Mouse (Mus musculus): ENCODE measurements around the gene Ccdc155. TPM values are rescaled to one million over a fixed set of nuclear protein-coding genes. Genes with fewer than 3 reads are reported as not detected.

Ccdc155 gene
- polyA plus RNA-seq, 1 experiment from 2014 or later = 0.62 TPM

DNA sequence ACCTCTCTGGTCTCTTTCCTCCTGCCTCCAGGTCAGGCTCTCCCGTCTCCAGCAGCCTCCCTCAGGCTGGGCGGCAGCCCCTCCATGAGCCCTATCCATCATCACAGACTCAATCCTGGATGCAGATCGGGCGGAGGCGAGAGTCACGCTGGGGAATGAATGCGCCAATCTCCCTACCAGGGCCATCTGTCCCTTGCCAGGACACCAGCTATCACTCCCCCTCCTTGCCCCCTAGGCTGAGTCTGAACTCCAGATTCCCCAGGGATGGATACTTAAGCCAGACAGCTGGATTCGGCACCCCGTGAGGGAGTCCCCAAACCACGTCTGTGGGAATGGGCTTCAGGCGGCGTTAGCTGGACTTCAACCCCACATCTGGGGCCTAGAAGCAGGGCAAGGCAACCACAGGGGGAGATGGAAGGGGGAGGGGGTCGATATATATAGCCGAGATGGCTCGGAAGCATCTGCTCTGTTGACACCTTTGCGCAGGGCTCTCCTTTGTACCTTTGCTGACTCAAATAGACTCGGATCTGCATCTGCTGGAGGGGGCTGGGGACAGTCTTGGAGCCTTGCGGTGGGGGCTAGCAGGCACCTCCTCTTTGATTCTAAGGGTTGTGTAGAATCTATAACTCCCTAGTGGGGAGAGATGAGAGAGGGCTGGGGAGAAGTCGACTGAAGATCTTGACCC is 36.8 kb downstream of the Ccdc155 start:
- Histone ChIP-seq H3K27ac (replicated peaks) (no peak overlapping the region), H3K36me3 (replicated peaks) (no peaks in the 10 kb centered on the region), H3K4me1 (peaks cover 14% of the 10 kb centered on the region), H3K27me3 (replicated peaks; ENCODE audit: low read depth, poor library complexity, severe bottlenecking) (peaks cover 100% of the 10 kb centered on the region), H3K9me3 (peaks cover 35% of the 10 kb centered on the region), H3K4me3 (peak overlapping the region; percentile 25; the same call in 1 of the 2 replicates)
- 3% methylated on average over 19 of the region's 19 CpGs for WGBS
- peak; percentile 28 for DNase-seq (ENCODE audit: low spot score)

DNA sequence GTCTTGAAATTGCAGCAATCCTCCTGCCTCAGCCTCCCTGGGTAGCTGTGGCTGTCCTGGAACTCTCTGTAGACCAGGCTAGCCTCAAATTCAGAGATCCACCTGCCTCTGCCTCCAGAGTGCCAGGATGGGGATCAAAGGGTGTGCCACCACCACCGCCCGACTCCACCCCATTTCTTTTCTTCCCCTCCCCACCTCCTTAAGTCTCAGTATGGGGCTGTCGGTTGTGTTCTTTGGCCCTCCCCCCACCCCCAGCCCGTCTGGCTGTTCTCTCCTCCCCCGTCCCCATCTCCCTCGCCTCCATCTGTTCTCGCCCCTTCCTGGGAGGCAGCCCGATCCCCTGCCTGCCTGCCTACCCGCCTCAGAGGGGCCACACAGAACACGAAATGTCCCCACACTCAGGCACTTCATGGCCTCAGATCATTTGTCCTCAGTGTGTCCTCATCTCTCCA is 37.7 kb downstream of the Ccdc155 start:
- H3K27me3 ChIP-seq (replicated peaks; ENCODE audit: low read depth, poor library complexity, severe bottlenecking) = peaks cover 98% of the 10 kb centered on the region
- WGBS = 27% methylated on average over 10 of the region's 10 CpGs
- H3K9me3 ChIP-seq = peaks cover 30% of the 10 kb centered on the region
- DNase-seq (ENCODE audit: low spot score) = no peak
- H3K4me1 ChIP-seq = peaks cover 21% of the 10 kb centered on the region
- H3K4me3 ChIP-seq = no peak overlapping the region
- H3K36me3 ChIP-seq (replicated peaks) = no peaks in the 10 kb centered on the region
- H3K27ac ChIP-seq (replicated peaks) = no peak overlapping the region

DNA sequence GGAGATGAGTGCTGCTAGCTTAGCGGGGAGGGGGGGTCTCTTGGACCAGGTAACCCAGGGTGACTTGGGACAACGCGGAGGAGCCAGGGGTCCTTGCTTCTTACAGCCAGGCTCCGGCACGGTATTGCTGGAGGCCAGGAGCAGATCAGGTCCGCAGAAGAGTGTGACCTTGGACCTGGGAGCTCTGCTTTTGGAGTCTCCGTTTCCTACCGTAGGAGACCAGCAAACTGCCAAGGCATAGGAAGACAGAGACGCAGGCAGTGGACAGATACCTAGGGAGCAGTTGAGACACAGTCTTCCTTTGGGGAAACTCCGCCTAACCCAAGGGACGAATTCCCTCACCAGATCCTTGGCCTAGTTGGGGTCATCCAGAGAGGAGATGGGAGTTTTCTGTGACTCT is 39.0 kb downstream of the Ccdc155 start:
- WGBS = 44% methylated on average over 11 of the region's 11 CpGs
- Histone ChIP-seq H3K36me3 (replicated peaks) (peaks cover 5% of the 10 kb centered on the region), H3K27ac (replicated peaks) (no peak overlapping the region), H3K4me1 (peaks cover 26% of the 10 kb centered on the region), H3K27me3 (replicated peaks; ENCODE audit: low read depth, poor library complexity, severe bottlenecking) (peaks cover 86% of the 10 kb centered on the region), H3K4me3 (no peak overlapping the region), H3K9me3 (peaks cover 21% of the 10 kb centered on the region)
- DNase-seq (ENCODE audit: low spot score) = no peak

DNA sequence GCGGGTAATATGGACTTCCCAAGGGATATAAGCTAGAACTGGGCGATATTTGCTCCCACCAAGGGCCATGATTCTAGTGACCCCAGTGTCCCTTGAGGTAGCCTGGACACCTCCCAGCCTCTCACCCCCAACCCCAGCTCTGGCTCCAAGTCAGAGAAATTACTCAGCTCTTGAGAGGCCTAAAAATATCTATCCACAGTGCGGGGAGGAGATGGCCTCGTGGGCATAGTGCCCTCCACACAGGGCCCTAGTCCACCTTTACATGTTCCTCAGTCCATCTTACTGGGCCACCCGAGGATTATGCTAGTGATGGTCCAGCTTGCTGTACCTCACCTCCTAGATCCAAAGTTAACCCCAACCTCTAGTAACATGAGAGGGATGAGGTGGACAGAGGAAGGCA is 39.9 kb downstream of the Ccdc155 start:
- no peak overlapping the region for H3K4me3 ChIP-seq

DNA sequence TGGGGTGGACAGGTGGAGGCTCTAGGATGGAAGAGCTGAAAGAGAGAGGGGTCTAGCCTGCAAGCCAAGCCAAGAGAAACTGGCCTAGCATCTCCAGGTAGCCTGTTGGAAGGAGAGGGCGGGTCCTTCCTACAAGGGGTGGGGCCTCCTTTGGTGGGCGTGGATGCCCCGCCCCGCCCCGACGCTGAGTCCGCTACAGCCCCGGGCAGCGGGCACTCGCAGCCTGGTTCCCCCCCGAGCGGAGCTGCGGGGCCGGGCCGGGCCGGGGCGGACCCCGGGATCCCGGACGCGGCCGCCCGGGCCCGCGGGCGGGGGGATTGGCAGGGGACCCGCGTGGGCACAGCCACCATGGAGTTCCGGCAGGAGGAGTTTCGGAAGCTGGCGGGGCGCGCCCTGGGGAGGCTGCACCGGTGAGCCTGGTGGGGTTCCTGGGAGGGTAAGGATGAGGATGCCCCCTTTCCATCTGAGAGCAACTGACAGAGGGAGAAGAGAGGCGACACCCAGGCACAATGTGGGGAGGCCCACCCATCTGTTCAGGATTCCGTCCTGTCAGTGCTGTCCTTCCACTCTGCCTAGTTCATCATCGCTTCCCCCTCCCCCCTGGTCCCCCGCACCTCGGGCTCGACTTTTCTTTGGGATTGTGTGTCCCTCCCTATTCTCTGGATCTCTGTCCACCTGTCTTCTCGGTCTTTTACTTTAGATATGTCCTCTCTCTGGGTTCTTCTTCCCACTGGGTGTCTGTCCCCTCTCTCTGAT is 40.8 kb downstream of the Ccdc155 start, which contains the start of gene Slc17a7:
Gene Slc17a7 (plus strand): TSS at position 215 of the 756 bp plus-strand sequence.
- H3K27me3 ChIP-seq (replicated peaks; ENCODE audit: low read depth, poor library complexity, severe bottlenecking) = peaks cover 68% of the 10 kb centered on the region
- H3K4me1 ChIP-seq = peaks cover 26% of the 10 kb centered on the region
- peaks cover 23% of the 10 kb centered on the region for H3K36me3 ChIP-seq (replicated peaks)
- no peak within 1 kb of the TSS for H3K27ac ChIP-seq (replicated peaks)
- 2% methylated on average over 41 of the region's 41 CpGs for WGBS
- peaks cover 3% of the 10 kb centered on the region for H3K9me3 ChIP-seq
- peak within 1 kb of the TSS; percentile 57 for H3K4me3 ChIP-seq
- DNase-seq (ENCODE audit: low spot score) = peak; percentile 60

More for the DNA sequence above, 39.9 kb downstream of the Ccdc155 start:
- peaks cover 12% of the 10 kb centered on the region for H3K9me3 ChIP-seq
- WGBS = 73% methylated on average over 5 of the region's 5 CpGs
- peaks cover 26% of the 10 kb centered on the region for H3K4me1 ChIP-seq
- H3K27ac ChIP-seq (replicated peaks) = no peak overlapping the region
- peaks cover 14% of the 10 kb centered on the region for H3K36me3 ChIP-seq (replicated peaks)
- H3K27me3 ChIP-seq (replicated peaks; ENCODE audit: low read depth, poor library complexity, severe bottlenecking) = peaks cover 77% of the 10 kb centered on the region
- no peak for DNase-seq (ENCODE audit: low spot score)

DNA sequence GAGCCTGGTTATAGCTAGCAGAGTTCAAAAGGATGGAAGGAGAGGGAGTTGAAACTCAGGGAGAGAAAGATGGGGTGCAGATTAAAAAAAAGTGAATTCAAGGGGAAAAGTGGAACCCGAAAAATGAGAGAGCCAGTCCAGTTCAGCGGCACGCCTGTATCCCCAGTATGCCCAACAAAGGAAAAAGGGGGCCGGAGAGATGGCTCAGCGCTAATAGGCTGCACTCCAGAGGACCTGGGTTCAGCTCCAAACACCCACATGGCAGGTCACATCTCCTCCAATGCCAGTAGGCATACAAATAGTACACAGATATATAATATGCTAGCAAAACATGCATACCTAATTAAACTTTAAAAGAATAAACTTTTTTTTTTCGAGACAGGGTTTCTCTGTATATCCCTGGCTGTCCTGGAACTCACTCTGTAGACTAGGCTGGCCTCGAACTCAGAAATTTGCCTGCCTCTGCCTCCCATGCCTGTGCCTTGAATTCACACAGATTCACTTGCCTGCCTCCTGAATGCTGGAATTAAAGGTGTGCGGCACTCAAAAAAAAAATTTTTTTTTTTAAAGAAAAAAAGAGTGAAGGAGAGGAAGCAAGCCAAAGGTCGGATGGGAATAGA is 41.6 kb downstream of the Ccdc155 start:
- Histone ChIP-seq H3K9me3 (no peaks in the 10 kb centered on the region), H3K4me3 (peak overlapping the region; percentile 57; the same call in 1 of the 2 replicates), H3K4me1 (peaks cover 22% of the 10 kb centered on the region), H3K27me3 (replicated peaks; ENCODE audit: low read depth, poor library complexity, severe bottlenecking) (peaks cover 60% of the 10 kb centered on the region), H3K36me3 (replicated peaks) (peaks cover 31% of the 10 kb centered on the region), H3K27ac (replicated peaks) (no peak overlapping the region)
- 77% methylated on average over 9 of the region's 9 CpGs for WGBS
- DNase-seq (ENCODE audit: low spot score) = no peak

DNA sequence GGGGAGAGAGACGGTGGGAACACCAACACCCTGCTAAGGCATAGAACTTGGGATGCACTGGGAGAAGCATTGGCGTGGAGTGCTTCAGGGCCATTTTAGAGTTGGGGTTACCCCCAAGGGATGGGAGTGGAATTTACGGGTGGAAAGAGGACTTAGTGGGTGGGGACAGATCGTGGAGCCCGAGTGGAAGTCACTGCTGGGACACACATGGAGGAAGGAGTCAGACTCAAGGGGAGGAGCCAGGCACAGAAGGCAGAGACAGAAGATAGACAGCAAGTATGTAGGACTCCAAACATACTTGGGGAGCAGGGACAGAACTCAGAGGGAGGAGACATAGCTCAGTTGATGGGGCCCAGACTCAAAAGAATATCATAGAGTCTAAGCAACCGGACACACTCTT is 42.1 kb downstream of the Ccdc155 start:
- no peak for DNase-seq (ENCODE audit: low spot score)
- H3K9me3 ChIP-seq = no peaks in the 10 kb centered on the region
- 29% methylated on average over 6 of the region's 6 CpGs for WGBS
- peak overlapping the region; percentile 42 for H3K27ac ChIP-seq (replicated peaks)
- peaks cover 54% of the 10 kb centered on the region for H3K27me3 ChIP-seq (replicated peaks; ENCODE audit: low read depth, poor library complexity, severe bottlenecking)
- H3K4me1 ChIP-seq = peaks cover 17% of the 10 kb centered on the region
- peak overlapping the region; percentile 51 for H3K4me3 ChIP-seq
- H3K36me3 ChIP-seq (replicated peaks) = peaks cover 37% of the 10 kb centered on the region

DNA sequence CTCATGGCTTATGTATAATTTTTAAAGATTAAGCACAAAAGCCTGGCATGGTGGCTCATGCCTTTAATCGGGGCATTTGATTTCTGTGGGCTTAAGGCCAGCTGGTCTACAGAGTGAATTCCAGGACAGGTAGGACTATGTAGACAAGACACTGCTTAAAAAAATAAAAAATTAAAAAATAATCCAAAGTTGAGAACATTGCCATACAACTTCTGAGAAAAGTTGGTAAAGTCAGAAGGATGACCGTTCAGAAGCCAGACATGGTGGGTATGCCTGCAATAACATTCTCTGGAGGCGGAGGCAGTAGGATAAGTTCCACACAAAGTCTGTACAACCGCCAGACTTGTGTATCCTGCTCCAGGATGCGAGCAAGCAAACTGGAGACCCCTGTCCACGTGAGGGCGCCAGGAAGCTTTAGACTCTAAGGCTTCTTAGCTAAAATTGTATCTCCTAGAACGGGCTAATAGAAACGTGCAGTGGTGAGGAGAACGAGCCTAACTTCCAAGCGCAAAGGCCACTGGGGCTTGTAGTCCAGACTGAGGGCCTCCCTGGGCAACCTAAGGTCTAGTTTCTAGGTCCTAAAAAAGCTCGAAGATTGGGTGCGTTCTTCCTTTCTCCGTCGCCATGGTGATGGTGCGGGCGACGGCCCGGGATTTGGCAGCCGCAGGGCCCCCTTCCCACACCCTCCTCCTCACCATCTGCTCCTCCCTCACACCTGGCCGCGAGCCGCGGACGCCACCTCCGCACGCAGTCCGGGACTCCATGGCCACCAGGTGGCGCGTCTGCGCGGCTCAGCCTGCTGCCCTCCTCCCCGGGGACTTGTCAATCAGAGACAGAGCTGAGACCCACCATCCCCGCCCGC is 42.8 kb downstream of the Ccdc155 start:
- no peaks in the 10 kb centered on the region for H3K9me3 ChIP-seq
- H3K27me3 ChIP-seq (replicated peaks; ENCODE audit: low read depth, poor library complexity, severe bottlenecking) = peaks cover 47% of the 10 kb centered on the region
- H3K4me1 ChIP-seq = peaks cover 17% of the 10 kb centered on the region
- H3K4me3 ChIP-seq = peak overlapping the region; percentile 51
- H3K27ac ChIP-seq (replicated peaks) = peak overlapping the region; percentile 42
- WGBS = 5% methylated on average over 35 of the region's 35 CpGs
- peaks cover 42% of the 10 kb centered on the region for H3K36me3 ChIP-seq (replicated peaks)
- peak; percentile 92 for DNase-seq (ENCODE audit: low spot score)

DNA sequence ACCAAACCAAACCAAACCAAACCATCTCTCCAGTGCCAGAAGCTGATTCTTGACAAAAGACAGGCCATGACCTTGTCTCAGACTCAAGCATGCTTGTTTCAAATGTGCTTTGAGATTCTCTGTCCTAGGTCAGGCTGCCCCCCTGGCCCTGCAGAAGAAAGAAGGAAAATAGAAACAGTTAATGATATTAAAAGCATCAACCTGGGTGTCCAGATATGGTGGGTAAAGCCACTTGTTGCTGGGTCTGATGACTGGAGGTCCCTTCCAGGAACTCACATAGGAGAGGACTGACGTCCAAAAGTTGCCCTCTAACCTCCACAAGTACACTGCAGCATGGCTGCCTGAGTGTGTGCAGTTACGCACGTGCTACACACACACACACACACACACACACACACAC is 43.8 kb downstream of the Ccdc155 start:
- 91% methylated on average over 3 of the region's 3 CpGs for WGBS
- Histone ChIP-seq H3K27me3 (replicated peaks; ENCODE audit: low read depth, poor library complexity, severe bottlenecking) (peaks cover 37% of the 10 kb centered on the region), H3K4me3 (no peak overlapping the region), H3K27ac (replicated peaks) (no peak overlapping the region), H3K36me3 (replicated peaks) (peaks cover 50% of the 10 kb centered on the region), H3K9me3 (no peaks in the 10 kb centered on the region), H3K4me1 (peaks cover 17% of the 10 kb centered on the region)
- DNase-seq (ENCODE audit: low spot score) = no peak

DNA sequence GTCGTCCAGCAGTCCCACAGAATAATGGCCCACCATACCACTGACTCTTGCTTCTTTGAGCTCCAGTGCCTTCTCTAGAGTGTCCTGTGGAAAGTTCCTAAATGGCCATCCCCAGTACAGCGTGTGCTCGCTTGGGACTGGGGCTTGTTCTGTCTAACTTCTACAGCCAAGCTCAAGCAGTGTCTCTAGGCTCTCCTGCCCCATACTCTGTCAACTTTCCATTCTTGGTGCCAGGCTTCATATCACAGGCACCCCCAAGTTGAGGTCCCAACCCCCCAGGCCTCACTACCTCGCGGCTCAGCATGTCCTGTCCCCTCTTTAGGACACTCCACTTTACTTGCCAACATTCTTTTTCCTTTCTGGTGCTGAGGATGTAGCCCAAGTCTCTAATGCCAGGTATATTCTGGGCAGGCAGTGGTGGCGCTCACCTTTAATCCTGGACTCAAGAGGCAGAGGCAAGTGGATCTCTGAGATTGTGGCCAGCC is 44.3 kb downstream of the Ccdc155 start:
- H3K4me3 ChIP-seq = no peak overlapping the region
- H3K9me3 ChIP-seq = no peaks in the 10 kb centered on the region
- DNase-seq (ENCODE audit: low spot score) = no peak
- 90% methylated on average over 6 of the region's 6 CpGs for WGBS
- H3K4me1 ChIP-seq = peaks cover 17% of the 10 kb centered on the region
- peaks cover 50% of the 10 kb centered on the region for H3K36me3 ChIP-seq (replicated peaks)
- H3K27me3 ChIP-seq (replicated peaks; ENCODE audit: low read depth, poor library complexity, severe bottlenecking) = peaks cover 32% of the 10 kb centered on the region
- no peak overlapping the region for H3K27ac ChIP-seq (replicated peaks)

DNA sequence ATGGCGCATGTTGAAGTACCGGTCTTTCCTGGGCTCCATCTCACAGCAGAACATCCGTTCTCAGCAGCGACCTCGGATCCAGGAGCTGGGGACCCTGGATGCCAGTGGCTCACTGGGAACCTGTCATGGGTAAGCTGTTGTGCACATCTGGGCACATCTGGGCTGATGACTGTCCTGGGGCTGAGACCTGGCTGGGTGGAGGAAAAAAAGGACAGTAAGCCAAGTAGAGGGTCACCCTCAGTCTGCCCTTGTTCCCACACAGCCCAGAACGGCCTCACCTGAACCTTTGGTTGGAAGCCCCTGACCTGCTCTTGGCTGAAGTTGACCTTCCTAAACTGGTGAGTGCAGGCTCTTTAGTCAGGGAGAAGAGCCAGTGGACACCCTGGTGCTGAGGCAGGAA is 45.7 kb downstream of the Ccdc155 start:
- WGBS = 92% methylated on average over 6 of the region's 6 CpGs
- Histone ChIP-seq H3K27me3 (replicated peaks; ENCODE audit: low read depth, poor library complexity, severe bottlenecking) (peaks cover 18% of the 10 kb centered on the region), H3K27ac (replicated peaks) (no peak overlapping the region), H3K36me3 (replicated peaks) (peaks cover 50% of the 10 kb centered on the region), H3K4me3 (no peak overlapping the region), H3K4me1 (peaks cover 24% of the 10 kb centered on the region), H3K9me3 (no peaks in the 10 kb centered on the region)
- no peak for DNase-seq (ENCODE audit: low spot score)

DNA sequence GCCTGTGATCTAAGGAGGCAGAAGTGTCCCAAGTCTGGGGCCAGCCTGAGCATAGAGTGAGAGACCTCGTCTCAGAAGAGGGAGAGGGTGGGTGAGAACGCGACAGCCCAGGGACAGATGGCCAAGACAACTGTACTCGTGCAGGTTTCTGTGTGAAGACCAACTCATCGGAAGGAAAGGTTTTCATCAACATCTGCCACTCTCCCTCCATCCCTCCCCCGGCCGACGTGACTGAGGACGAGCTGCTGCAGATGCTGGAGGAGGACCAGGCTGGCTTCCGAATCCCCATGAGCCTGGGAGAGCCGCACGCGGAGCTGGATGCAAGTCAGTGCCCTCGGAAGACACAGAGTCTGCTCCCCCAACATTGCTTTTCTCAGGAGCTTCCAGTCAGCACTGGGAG is 47.2 kb downstream of the Ccdc155 start:
- Histone ChIP-seq H3K36me3 (replicated peaks) (peaks cover 50% of the 10 kb centered on the region), H3K27me3 (replicated peaks; ENCODE audit: low read depth, poor library complexity, severe bottlenecking) (peaks cover 3% of the 10 kb centered on the region), H3K4me1 (peaks cover 22% of the 10 kb centered on the region), H3K27ac (replicated peaks) (no peak overlapping the region), H3K4me3 (no peak overlapping the region), H3K9me3 (no peaks in the 10 kb centered on the region)
- WGBS = 87% methylated on average over 14 of the region's 14 CpGs
- no peak for DNase-seq (ENCODE audit: low spot score)

Data from embryonic facial prominence, embryonic 10.5 days (tissue).